Mouse (Mus musculus) kidney, postnatal 0 days (tissue): ENCODE results near the gene Mecp2. TPM values are rescaled to one million over a fixed set of nuclear protein-coding genes. Genes with fewer than 3 reads are reported as not detected.

Experiments used
- ATAC-seq: fragments of 200-750 bp; cut with Nextera tagmentation; replicated peaks from 2 replicates; pipeline ENCODE4 v1.8.0; 2017; ENCODE audit warnings: low read depth, moderate number of reproducible peaks, moderate TSS enrichment, moderate library complexity; ENCODE audit not compliant: low FRiP score
- DNase-seq: peaks from one replicate; pipeline ENCODE4 v3.0.0-alpha.2; 2016; ENCODE audit warnings: low spot score
- H3K27ac ChIP-seq: fragments of 300-500 bp; sonication (generic); 2 replicates; pipeline ENCODE4 v1.5.1; 2014; ENCODE audit warnings: mild to moderate bottlenecking
- H3K27me3 ChIP-seq: fragments of 300-500 bp; sonication (generic); 2 replicates; pipeline ENCODE4 v1.6.1; 2014; ENCODE audit warnings: low read length, mixed read lengths; ENCODE audit not compliant: insufficient read depth
- H3K36me3 ChIP-seq: fragments of 300-500 bp; sonication (generic); 2 replicates; pipeline ENCODE4 v1.6.1; 2014; ENCODE audit warnings: low read length, mixed read lengths; ENCODE audit not compliant: insufficient read depth
- H3K4me1 ChIP-seq: fragments of 300-500 bp; sonication (generic); replicated peaks from 2 replicates; pipeline ENCODE4 v1.6.1; 2014; ENCODE audit warnings: antibody characterized with exemption, low read length, mixed read lengths; ENCODE audit not compliant: insufficient read depth
- H3K4me2 ChIP-seq: fragments of 300-500 bp; sonication (generic); 2 replicates; pipeline ENCODE4 v1.6.1; 2014; ENCODE audit warnings: mild to moderate bottlenecking, low read length, moderate library complexity, mixed read lengths
- H3K4me3 ChIP-seq: fragments of 300-500 bp; sonication (generic); replicated peaks from 2 replicates; pipeline ENCODE4 v1.5.1; 2014; ENCODE audit warnings: low read depth, low read length
- H3K9ac ChIP-seq: fragments of 300-500 bp; sonication (generic); 2 replicates; pipeline ENCODE4 v1.6.1; 2014; ENCODE audit warnings: low read depth, low read length
- H3K9me3 ChIP-seq: fragments of 300-500 bp; sonication (generic); replicated peaks from 2 replicates; pipeline ENCODE4 v1.6.1; 2016; ENCODE audit warnings: low read length, inconsistent platforms, mixed read lengths
- CTCF ChIP-seq: IDR thresholded peaks from 2 replicates; pipeline ENCODE4 v1.5.1; 2016; ENCODE audit warnings: antibody characterized with exemption, low read depth, mild to moderate bottlenecking, moderate library complexity
- WGBS: fragments of 180-500 bp; shearing (Covaris S2); extraction: QIAGEN DNeasy Blood & Tissue Kit; methylation state at CpG from one replicate; pipeline ENCODE4 v1.1.7; 2014; 5-methylcytosine and 5-hydroxymethylcytosine counted together
- polyA plus RNA-seq: library from polyadenylated mRNA; unstranded; fragments of >200 nt; fragmentation: Nextera tagmentation; extraction: Ambion mirVana; gene quantifications from 2 replicates; pipeline ENCODE4 v1.2.1, GENCODE M21; 2015

The Mecp2 gene
- polyA plus RNA-seq, 1 experiment from 2014 or later = 9.4 TPM

GRCm38 (mm10) chrX:74023188-74024049, 111.7 kb downstream of the Mecp2 start, which contains the start of gene Irak1:
Gene Irak1 (minus strand): TSS chrX:74023918.
- 0 out of 2 replicates have a peak, but pooled peaks cover 5% of the 10 kb centered on the region for H3K36me3 ChIP-seq
- H3K27me3 ChIP-seq = no peaks in the 10 kb centered on the region
- ATAC-seq (peak; percentile 91), DNase-seq (peak; percentile 81)
- H3K9me3 ChIP-seq = no peaks in the 10 kb centered on the region
- 0 out of 2 replicates have a peak, but pooled peaks cover 6% of the 10 kb centered on the region for H3K4me1 ChIP-seq
- peak within 1 kb of the TSS; percentile 79 for H3K9ac ChIP-seq
- WGBS = 21% methylated on average over 57 of the region's 72 CpGs
- peak; percentile 76 for TF ChIP-seq CTCF
- peak within 1 kb of the TSS; percentile 62 for H3K4me2 ChIP-seq
- H3K27ac ChIP-seq = peak within 1 kb of the TSS; percentile 83
- peak within 1 kb of the TSS; percentile 56 for H3K4me3 ChIP-seq

- TF ChIP-seq CTCF = no peak
These were observed 112.4 kb downstream of the Mecp2 start for GRCm38 (mm10) chrX:74022795-74023187.

GRCm38 (mm10) chrX:74014597-74014996, 120.6 kb downstream of the Mecp2 start:
- H3K9ac ChIP-seq = no peak overlapping the region
- no peak overlapping the region for H3K27ac ChIP-seq
- TF ChIP-seq CTCF = no peak
- WGBS = 100% methylated on average over 1 of the region's 1 CpGs
- H3K4me1 ChIP-seq = no peaks in the 10 kb centered on the region
- no peak overlapping the region for H3K4me3 ChIP-seq
- H3K36me3 ChIP-seq = 0 out of 2 replicates have a peak, but pooled peaks cover 2% of the 10 kb centered on the region
- DNase-seq (no peak), ATAC-seq (no peak)
- no peak overlapping the region for H3K4me2 ChIP-seq
- H3K27me3 ChIP-seq = no peaks in the 10 kb centered on the region
- H3K9me3 ChIP-seq = no peaks in the 10 kb centered on the region

More at GRCm38 (mm10) chrX:74022795-74023187, 112.4 kb downstream of the Mecp2 start:
- H3K27me3 ChIP-seq = no peaks in the 10 kb centered on the region
- peak overlapping the region; percentile 79 for H3K9ac ChIP-seq
- no peak for DNase-seq
- H3K36me3 ChIP-seq = 0 out of 2 replicates have a peak, but pooled peaks cover 5% of the 10 kb centered on the region
- 0 out of 2 replicates have a peak, but pooled peaks cover 6% of the 10 kb centered on the region for H3K4me1 ChIP-seq
- H3K4me2 ChIP-seq = peak overlapping the region; percentile 62
- WGBS = 24% methylated on average over 6 of the region's 6 CpGs
- H3K9me3 ChIP-seq = no peaks in the 10 kb centered on the region
- no peak overlapping the region for H3K27ac ChIP-seq
- H3K4me3 ChIP-seq = peak overlapping the region; percentile 56
- 0 out of 2 replicates have a peak, but pooled peaks have one; percentile 3 for ATAC-seq

- Histone ChIP-seq H3K4me3 (no peak overlapping the region), H3K9ac (no peak overlapping the region), H3K36me3 (no peaks in the 10 kb centered on the region), H3K9me3 (no peaks in the 10 kb centered on the region), H3K27me3 (no peaks in the 10 kb centered on the region), H3K4me2 (no peak overlapping the region), H3K4me1 (no peaks in the 10 kb centered on the region), H3K27ac (no peak overlapping the region)
- 39% methylated on average over 8 of the region's 8 CpGs for WGBS
- no peak for TF ChIP-seq CTCF
- no peak for ATAC-seq
- peak; percentile 36 for DNase-seq
These were observed 127.1 kb downstream of the Mecp2 start for GRCm38 (mm10) chrX:74008063-74008462.

- Histone ChIP-seq H3K27me3 (no peaks in the 10 kb centered on the region), H3K4me2 (no peak overlapping the region), H3K9me3 (no peaks in the 10 kb centered on the region), H3K9ac (no peak overlapping the region), H3K4me1 (no peaks in the 10 kb centered on the region), H3K27ac (no peak overlapping the region), H3K4me3 (no peak overlapping the region), H3K36me3 (no peaks in the 10 kb centered on the region)
- no peak for DNase-seq
- WGBS = 86% methylated on average over 21 of the region's 21 CpGs
- TF ChIP-seq CTCF = no peak
- ATAC-seq = no peak
These were observed 128.8 kb downstream of the Mecp2 start for GRCm38 (mm10) chrX:74006401-74006800.

GRCm38 (mm10) chrX:74003644-74004043, 131.5 kb downstream of the Mecp2 start:
- Histone ChIP-seq H3K27me3 (no peaks in the 10 kb centered on the region), H3K9ac (no peak overlapping the region), H3K4me3 (no peak overlapping the region), H3K9me3 (no peaks in the 10 kb centered on the region), H3K4me1 (no peaks in the 10 kb centered on the region), H3K4me2 (no peak overlapping the region), H3K36me3 (no peaks in the 10 kb centered on the region), H3K27ac (no peak overlapping the region)
- no peak for TF ChIP-seq CTCF
- ATAC-seq (no peak), DNase-seq (no peak)
- WGBS = 58% methylated on average over 2 of the region's 2 CpGs
